Mouse (Mus musculus): ENCODE results near the gene Cd7.
"Not testable (repeated sequence)": the region's sequence is repeated elsewhere in the genome, so short reads cannot be mapped to it uniquely, and the experiment has no call there.

The Cd7 gene

DNA sequence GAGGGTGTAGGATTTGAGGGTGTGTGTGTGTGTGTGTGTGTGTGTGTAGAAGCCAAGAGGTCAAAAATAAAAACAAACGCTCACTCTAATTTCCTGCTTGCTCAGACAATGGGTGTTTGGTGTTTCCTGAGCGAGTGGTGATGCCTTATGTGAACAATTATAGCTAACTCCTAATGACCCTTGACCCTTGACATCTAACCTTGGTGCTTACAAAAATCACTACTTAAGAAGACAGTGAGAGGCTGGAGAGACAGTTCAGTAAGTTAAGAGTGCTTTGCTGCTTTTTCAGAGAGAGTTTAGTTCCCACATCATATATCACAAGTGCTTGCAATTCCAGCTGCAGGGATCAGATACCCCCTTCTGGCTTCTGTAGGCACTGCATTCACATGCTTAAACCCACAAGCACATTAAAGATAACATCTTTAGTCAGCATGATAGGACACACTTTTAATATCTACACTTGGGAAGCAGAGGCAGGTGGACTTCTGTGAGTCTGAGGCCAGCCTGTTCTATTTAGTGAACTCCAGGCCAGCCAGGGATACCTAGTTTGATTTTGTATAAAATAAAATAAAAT, 8.7 kb upstream of the Cd7 start:
- peak; percentile 78 for DNase-seq (ENCODE audit: low read depth)

- no peak for DNase-seq (ENCODE audit: low read depth)
These were observed 6.1 kb upstream of the Cd7 start for GRCm38 (mm10) chr11:121045286-121045685.

- DNase-seq (ENCODE audit: low read depth): not testable (repeated sequence)
These were observed 3.8 kb upstream of the Cd7 start for GRCm38 (mm10) chr11:121043025-121043424.

- no peak for DNase-seq (ENCODE audit: low read depth)
These were observed 3.3 kb upstream of the Cd7 start for GRCm38 (mm10) chr11:121042480-121042879.

GRCm38 (mm10) chr11:121041636-121042035, 2.4 kb upstream of the Cd7 start:
- DNase-seq (ENCODE audit: low read depth): no peak

DNA sequence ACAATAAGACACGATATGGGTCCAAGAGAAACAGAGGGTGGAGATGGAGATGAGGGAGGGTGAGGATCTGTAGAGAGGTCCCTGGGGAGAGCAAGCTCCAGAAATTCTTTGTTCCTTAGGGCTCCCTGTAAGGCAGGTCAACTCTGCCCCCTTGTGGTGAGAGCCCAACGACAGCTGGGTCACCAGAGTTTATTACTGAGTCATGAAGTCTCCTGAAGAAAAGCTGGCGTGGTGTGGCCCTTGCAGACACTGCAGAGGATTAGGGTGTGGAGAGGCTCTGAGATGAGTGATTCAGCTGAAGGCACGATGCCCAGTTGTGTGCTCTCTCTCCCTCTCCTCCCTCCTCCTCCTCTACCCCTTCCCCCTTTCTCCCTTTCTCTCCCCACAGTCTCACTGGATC, 2.0 kb upstream of the Cd7 start:
- DNase-seq (ENCODE audit: low read depth): peak; percentile 84

DNA sequence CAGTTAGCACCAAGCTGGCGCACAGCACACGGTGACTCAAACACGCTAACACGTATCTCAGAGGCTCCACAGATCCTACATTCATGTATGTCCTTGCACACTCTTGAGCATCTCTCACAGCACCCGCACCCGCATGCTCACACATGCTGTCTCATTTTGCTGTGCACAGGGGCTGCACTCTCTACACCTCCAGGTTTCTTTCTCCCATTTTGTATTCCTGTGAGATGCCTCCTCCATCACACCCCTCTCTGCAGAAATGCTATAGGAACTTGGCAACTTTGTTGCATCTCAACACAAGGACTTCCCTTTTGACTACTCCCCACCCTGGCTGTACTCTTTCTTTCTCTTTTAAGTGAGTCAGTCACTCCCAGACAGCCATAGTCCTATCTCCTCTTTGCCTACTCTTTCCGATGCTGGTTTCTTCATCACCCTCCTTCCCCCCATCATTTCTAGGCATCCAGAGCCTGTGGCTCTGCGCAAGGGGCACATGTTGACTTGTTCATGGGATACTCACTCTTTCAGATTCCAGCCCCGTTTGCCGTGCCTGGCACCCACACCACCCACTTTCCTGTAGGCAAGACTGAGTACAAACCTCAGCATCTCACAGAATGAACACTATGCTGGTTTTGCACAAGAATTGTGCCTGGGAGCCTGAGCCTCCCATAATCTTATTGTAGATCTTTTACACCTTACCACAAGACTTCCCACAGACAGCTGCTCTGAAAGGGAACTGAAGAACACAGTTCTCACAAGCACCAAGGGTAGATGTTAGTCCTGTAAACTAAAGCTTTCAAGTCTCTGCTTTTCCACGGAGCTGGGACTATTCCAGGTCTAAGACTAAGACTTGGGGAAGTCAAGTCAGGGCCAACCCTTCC, 615 bp downstream of the Cd7 start:
- peak; percentile 40 for DNase-seq (ENCODE audit: low read depth)

DNA sequence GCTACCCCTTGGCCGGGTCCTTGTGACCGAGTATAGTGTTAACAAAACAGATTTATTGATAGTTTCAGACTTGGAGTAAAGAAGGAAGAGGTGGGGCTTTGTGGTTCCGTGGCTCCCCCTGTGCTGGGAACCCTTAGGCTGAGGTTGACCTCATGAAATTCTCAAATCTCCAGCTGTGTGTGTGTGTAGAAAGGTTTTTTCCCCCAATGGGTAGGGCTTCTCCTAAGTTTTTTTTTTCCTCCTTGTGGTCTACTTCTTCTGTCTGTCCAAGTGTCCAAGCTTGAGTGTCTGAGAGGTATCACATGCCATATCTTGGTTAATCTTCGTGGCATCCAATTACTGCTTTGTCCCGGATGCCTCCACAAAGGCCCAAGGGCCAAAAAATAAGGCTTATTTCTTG, 6.1 kb downstream of the Cd7 start:
- DNase-seq (ENCODE audit: low read depth): peak; percentile 9

DNA sequence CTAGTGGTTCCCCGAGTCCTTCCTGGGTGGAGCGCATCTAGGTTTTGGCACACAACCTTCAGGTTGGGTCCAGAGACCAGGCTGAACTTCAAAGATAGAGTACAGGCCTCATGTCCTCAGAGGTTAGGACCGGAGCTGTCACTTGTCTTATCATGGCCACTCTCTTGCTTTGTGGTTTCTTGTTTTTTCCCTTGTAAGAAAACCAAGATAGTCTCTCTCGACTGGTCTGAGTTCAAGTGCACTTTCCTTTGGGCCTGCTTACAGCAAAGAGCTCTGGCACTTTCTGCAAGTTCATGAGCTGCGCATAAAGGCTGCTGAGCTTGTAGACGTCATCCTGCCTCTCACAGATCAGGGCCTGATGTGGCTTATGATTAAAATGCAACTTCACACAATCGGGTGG, 12.0 kb downstream of the Cd7 start:
- DNase-seq (ENCODE audit: low read depth): peak; percentile 82

DNA sequence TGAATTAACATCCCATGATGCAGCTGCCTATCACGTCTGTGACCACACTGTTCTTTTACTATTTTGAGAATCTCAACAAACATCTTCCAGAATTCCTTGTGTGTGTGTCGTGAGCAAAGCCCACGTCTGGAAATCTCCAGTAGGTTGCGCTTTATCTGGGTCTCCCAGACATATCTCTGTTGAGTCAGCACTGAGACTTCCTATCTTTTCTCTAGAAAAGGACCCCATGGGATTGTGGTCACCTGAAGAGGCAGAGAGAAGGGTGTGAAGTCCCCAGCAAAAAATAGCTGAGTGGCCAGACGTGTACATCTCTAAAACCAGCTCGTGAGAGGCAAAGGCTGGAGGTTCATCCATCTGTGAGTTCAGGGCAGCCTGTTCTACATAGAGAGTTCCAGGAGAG, 15.1 kb downstream of the Cd7 start:
- no peak for DNase-seq (ENCODE audit: low read depth)

- no peak for DNase-seq (ENCODE audit: low read depth)
These were observed 19.7 kb downstream of the Cd7 start for GRCm38 (mm10) chr11:121019501-121019900.

DNA sequence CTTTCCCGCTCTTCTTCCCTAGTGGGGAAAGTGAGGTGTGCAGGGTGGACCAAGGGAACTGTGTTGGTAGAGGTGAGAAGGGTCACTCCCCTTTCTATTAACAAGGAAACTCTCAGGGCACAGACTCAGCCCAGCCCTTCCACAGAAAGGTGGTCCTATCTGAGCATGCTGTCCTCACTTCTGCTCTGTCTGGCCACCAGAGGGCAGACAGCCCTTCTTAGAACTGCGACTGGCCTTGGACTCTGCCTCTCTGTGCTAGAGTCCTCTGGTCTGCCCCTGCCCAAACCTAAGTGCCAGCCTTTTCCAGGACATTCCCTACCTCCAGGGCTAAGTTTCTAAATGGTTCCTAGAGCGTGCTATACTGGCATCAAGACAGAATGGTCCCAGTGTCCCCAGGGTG, 21.5 kb downstream of the Cd7 start:
- DNase-seq (ENCODE audit: low read depth): peak; percentile 69

- no peak for DNase-seq (ENCODE audit: low read depth)
These were observed 23.7 kb downstream of the Cd7 start for GRCm38 (mm10) chr11:121015472-121015871.

DNA sequence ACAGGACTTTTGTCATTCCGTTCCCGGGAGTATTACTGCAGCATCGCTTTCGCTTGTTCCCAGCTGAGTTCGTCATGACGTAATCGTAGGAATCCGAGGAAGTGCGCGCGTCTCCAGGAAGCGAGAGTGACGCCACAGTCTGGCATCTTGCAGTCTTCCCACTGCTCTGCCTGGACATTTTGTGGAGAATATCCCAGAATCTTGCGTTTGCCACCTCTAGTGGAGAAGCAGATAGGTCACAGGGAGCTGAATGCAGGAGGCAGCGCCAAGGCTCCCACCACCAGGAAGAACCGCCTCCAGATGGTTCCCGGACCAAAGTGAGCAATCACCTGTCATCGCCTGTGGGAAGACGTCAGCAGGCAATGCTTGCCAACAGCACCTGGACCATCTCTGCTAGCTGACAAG, 24.3 kb downstream of the Cd7 start:
- DNase-seq (ENCODE audit: low read depth): no peak

DNA sequence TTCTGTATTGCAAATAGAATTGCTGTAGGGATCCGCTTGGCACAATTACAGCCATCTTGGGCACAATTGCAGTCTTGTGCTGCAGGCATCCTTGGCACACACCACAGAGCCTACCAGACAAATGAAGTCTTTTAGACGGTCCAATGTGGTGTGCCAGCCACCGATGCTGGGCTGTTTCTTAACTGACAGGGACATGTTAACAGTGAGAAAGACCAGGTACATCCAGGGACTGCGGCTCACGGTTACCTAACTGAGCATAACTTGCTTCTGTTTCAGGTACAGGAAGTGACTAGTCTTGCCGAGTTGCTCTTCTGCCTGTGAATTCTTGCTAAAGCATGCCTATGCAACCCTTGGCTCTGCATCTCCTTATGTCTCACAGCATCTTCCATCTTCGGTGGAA, 25.6 kb downstream of the Cd7 start:
- DNase-seq (ENCODE audit: low read depth): no peak

- DNase-seq (ENCODE audit: low read depth): no peak
These were observed 29.0 kb downstream of the Cd7 start for GRCm38 (mm10) chr11:121010044-121010755.

GRCm38 (mm10) chr11:121006184-121006583, 33.0 kb downstream of the Cd7 start:
- no peak for DNase-seq (ENCODE audit: low read depth)

GRCm38 (mm10) chr11:121004281-121004680, 34.9 kb downstream of the Cd7 start:
- DNase-seq (ENCODE audit: low read depth): no peak

- no peak for DNase-seq (ENCODE audit: low read depth)
These were observed 37.3 kb downstream of the Cd7 start for GRCm38 (mm10) chr11:121001966-121002365.

DNA sequence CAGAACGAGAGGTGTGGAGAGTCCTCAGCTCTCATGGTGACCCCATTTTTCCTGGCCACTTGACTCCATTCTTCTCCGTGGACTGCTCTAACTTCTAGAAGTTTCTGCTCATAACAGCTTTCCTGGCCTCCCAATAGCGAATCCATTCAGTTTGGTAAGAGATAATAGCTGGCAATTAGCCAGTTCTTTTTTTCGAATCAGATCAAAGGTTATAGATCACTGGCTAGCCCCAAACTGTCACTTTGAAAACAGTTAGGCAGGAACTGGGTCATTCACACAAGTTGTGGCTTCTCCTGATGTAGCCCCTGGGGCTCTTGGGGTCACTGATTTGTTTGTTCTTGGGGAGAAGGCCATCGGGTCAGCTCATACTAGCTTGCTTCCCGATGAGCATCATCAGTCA, 44.5 kb downstream of the Cd7 start:
- DNase-seq (ENCODE audit: low read depth): no peak

- no peak for DNase-seq (ENCODE audit: low read depth)
These were observed 45.6 kb downstream of the Cd7 start for GRCm38 (mm10) chr11:120993586-120993985.

DNA sequence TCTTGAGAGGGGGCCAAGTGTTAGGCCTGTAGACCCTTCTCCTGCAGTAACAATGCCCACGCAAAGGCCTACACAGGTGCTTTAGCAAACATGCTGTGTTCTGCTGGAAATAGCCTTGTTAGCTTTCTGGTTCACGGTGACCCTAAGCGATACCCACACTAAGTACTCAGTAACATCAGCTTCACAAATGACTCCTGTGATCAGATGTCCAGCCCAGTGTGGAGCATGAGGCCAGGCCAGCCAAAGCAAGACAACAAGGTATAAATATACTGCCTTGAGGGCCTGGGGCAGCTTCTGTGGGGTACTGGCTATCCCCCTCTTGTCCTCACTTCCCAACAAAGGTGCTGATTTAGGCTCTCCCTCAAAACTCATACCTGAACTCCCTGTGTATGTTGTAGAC, 46.1 kb downstream of the Cd7 start:
- DNase-seq (ENCODE audit: low read depth): no peak

DNA sequence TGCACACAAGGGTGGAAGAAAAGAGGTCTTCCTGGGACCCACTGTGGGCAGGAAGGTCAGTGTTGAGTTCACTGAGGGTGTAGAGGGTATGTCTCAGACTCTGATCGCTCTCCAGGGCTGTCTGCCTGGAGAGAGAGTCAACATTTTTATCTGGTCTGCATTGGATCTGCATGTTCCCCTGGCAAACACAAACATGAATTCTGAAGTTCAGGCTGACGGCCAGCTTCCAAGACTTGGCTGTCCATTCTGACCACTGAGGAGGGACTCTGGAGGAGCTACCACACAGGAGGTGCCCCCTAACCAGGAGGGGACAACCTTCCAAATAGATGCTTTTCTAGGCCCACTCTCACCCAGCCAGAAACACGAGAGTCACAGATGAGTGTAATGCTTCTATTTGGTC, 47.4 kb downstream of the Cd7 start:
- no peak for DNase-seq (ENCODE audit: low read depth)

All from 416B (cell line).